Mouse (Mus musculus) layer of hippocampus, adult 6 months (tissue): Measurements from ENCODE around the gene Unc79. TPM values are rescaled to one million over a fixed set of nuclear protein-coding genes. Genes with fewer than 3 reads are reported as not detected.

Source experiments
- long read RNA-seq, 2 experiments: library from polyadenylated mRNA; unstranded; transcript quantifications; one replicate each; pipeline ENCODE4 v2.0.0; 2019 to 2020
- microRNA-seq: library from miRNA; unstranded; fragments of <30 nt; microRNA quantifications from one replicate; pipeline ENCODE4 v1.2.0, GENCODE M21; 2020
- polyA plus RNA-seq: library from polyadenylated mRNA; unstranded; fragments of <200 nt; fragmentation: Nextera tagmentation; gene quantifications from 2 replicates; pipeline ENCODE4 v1.2.3, GENCODE M21; 2021

Unc79 gene
- polyA plus RNA-seq = 3.6 and 3.9 TPM in 2 replicates
- long read RNA-seq, experiment 1, partial matches to known transcripts = 9 of 13 reads
- long read RNA-seq, experiment 1, other reads (novel, unspliced or antisense) = 4 of 13 reads
- long read RNA-seq, experiment 2, full-length matches to known transcripts = 1 of 36 reads
- long read RNA-seq, experiment 2, partial matches to known transcripts = 25 of 36 reads
- long read RNA-seq, experiment 2, other reads (novel, unspliced or antisense) = 10 of 36 reads

GRCm38 (mm10) chr12:102948778-102949394, at the start of gene Unc79:
TSS of gene Unc79 (plus strand) at chr12:102948859.

DNA sequence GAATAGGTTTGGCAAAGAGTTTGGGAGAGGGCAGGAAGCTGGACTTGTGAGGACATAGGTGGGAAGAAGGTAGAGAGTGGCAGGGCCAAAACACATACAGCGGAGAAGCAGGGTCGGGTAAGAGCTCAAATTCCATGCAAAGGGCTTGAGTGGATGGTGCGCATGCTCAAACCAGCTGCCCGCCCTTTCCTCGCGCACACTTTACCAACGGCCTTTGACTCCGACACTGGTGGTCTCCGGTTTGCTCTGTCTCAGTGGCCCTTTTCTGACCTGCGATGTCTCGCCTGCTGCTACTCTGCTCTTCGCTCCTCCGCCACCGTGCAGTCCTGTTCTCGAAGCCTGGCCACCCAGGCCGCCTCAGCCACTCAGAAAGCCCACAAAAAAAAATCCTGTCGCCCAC, 49.6 kb upstream of the Unc79 start, which contains the start of gene Cox8c:
Gene Cox8c (plus strand): TSS at position 226 of the 400 bp plus-strand sequence.

Small RNA genes lying within 50 kb of the gene (microRNA-seq; reads per million reads assigned to microRNA genes)
- gene Gm44324 = not detected

Other genes with a start within 250 kb of the Unc79 start
- gene Itpk1, start 243.9 kb upstream of the Unc79 start, polyA plus RNA-seq = 34.2 and 37.2 TPM in 2 replicates
- gene Moap1, start 205.2 kb upstream of the Unc79 start, polyA plus RNA-seq = 37.4 and 44.6 TPM in 2 replicates
- gene Tmem251, start 205.1 kb upstream of the Unc79 start, polyA plus RNA-seq = 4.6 and 4.9 TPM in 2 replicates
- not detected in 2 replicates for gene Gm28051, start 191.1 kb upstream of the Unc79 start, polyA plus RNA-seq
- 26.0 and 28.4 TPM in 2 replicates for gene Gon7, start 191.1 kb upstream of the Unc79 start, polyA plus RNA-seq
- 25.7 and 26.7 TPM in 2 replicates for gene Ubr7, start 190.9 kb upstream of the Unc79 start, polyA plus RNA-seq
- 21.4 and 21.9 TPM in 2 replicates for gene Gm20604, start 190.2 kb upstream of the Unc79 start, polyA plus RNA-seq
- gene Btbd7, start 70.4 kb upstream of the Unc79 start, polyA plus RNA-seq = 1.4 and 1.5 TPM in 2 replicates
- not detected in 2 replicates for gene Cox8c, start 49.5 kb upstream of the Unc79 start, polyA plus RNA-seq